Mouse (Mus musculus) embryo, embryonic 11 days (tissue): Measurements from ENCODE around the gene Ano9.

Experiments used
- DNase-seq: peaks from one replicate; pipeline ENCODE4 v3.0.0-alpha.2; 2015

Ano9 gene

GRCm38 (mm10) chr7:141061269-141061692 is 56.3 kb downstream of the Ano9 start:
- DNase-seq, result peak; percentile 56

GRCm38 (mm10) chr7:141060426-141061242 is 57.0 kb downstream of the Ano9 start, which contains the start of gene B4galnt4:
TSS of gene B4galnt4 (plus strand) at chr7:141061104.
- DNase-seq, result peak; percentile 95

GRCm38 (mm10) chr7:141059929-141060328 is 57.7 kb downstream of the Ano9 start:
- no peak for DNase-seq

- DNase-seq, result no peak
Measured at GRCm38 (mm10) chr7:141058601-141059341, 58.8 kb downstream of the Ano9 start.

GRCm38 (mm10) chr7:141057541-141057940 is 60.1 kb downstream of the Ano9 start:
- DNase-seq, result no peak

- no peak for DNase-seq
Measured at GRCm38 (mm10) chr7:141056976-141057375, 60.6 kb downstream of the Ano9 start.

GRCm38 (mm10) chr7:141055785-141056184 is 61.8 kb downstream of the Ano9 start:
- no peak for DNase-seq

- no peak for DNase-seq
Measured at GRCm38 (mm10) chr7:141052421-141052820, 65.2 kb downstream of the Ano9 start.

- DNase-seq, result no peak
Measured at GRCm38 (mm10) chr7:141052016-141052415, 65.6 kb downstream of the Ano9 start.
